Mouse (Mus musculus): Measurements from ENCODE around the gene Sergef. TPM values are rescaled to one million over a fixed set of nuclear protein-coding genes. Genes with fewer than 3 reads are reported as not detected.

Gene Sergef
- polyA plus RNA-seq, 1 experiment from 2014 or later: 21.1 TPM

GRCm38 (mm10) chr7:46504157-46504556, 135.4 kb downstream of the Sergef start:
- H3K4me2 ChIP-seq (replicated peaks): no peak overlapping the region
- H3K4me3 ChIP-seq: no peak overlapping the region
- peaks cover 7% of the 10 kb centered on the region for H3K4me1 ChIP-seq
- H3K9me3 ChIP-seq: no peaks in the 10 kb centered on the region
- H3K36me3 ChIP-seq: no peaks in the 10 kb centered on the region
- no peak for ATAC-seq (ENCODE audit: low FRiP score, low read depth)
- no peaks in the 10 kb centered on the region for H3K27me3 ChIP-seq (replicated peaks)
- WGBS: 55% methylated on average over 4 of the region's 4 CpGs
- H3K27ac ChIP-seq: no peak overlapping the region
- no peak overlapping the region for H3K9ac ChIP-seq

DNA sequence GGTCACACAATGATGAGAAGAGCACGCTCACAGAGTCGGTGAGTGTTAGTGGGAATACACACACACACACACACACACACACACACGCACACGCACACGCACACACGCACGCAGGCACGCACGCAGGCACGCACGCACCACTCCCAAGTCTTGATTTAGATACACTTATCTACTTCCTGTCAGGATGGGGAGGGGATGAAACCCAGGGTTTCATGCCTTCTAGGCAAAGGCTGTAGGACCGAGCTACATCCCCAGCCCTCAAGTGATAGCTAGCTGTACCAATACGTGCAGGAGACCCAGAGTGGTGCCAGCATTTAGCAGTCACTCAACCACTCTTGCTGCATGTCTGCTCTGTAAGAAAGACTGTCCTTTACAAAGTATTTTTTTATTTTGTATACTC, 137.0 kb downstream of the Sergef start:
- ATAC-seq (ENCODE audit: low FRiP score, low read depth): no peak
- Histone ChIP-seq H3K4me3 (no peak overlapping the region), H3K4me2 (replicated peaks) (no peak overlapping the region), H3K27ac (no peak overlapping the region), H3K9ac (no peak overlapping the region), H3K4me1 (no peaks in the 10 kb centered on the region), H3K9me3 (no peaks in the 10 kb centered on the region), H3K36me3 (no peaks in the 10 kb centered on the region), H3K27me3 (replicated peaks) (no peaks in the 10 kb centered on the region)
- WGBS: 93% methylated on average over 13 of the region's 13 CpGs

GRCm38 (mm10) chr7:46501458-46501857, 138.1 kb downstream of the Sergef start:
- Histone ChIP-seq H3K4me3 (no peak overlapping the region), H3K9me3 (no peaks in the 10 kb centered on the region), H3K36me3 (no peaks in the 10 kb centered on the region), H3K27me3 (replicated peaks) (no peaks in the 10 kb centered on the region), H3K9ac (no peak overlapping the region), H3K4me2 (replicated peaks) (no peak overlapping the region), H3K4me1 (no peaks in the 10 kb centered on the region), H3K27ac (no peak overlapping the region)
- WGBS: 91% methylated on average over 2 of the region's 2 CpGs
- no peak for ATAC-seq (ENCODE audit: low FRiP score, low read depth)

- 91% methylated on average over 4 of the region's 4 CpGs for WGBS
- no peak for ATAC-seq (ENCODE audit: low FRiP score, low read depth)
- Histone ChIP-seq H3K4me3 (no peak overlapping the region), H3K9me3 (no peaks in the 10 kb centered on the region), H3K9ac (no peak overlapping the region), H3K36me3 (no peaks in the 10 kb centered on the region), H3K27ac (no peak overlapping the region), H3K4me1 (no peaks in the 10 kb centered on the region), H3K4me2 (replicated peaks) (no peak overlapping the region), H3K27me3 (replicated peaks) (no peaks in the 10 kb centered on the region)
Measured at GRCm38 (mm10) chr7:46499561-46499960, 140.0 kb downstream of the Sergef start.

DNA sequence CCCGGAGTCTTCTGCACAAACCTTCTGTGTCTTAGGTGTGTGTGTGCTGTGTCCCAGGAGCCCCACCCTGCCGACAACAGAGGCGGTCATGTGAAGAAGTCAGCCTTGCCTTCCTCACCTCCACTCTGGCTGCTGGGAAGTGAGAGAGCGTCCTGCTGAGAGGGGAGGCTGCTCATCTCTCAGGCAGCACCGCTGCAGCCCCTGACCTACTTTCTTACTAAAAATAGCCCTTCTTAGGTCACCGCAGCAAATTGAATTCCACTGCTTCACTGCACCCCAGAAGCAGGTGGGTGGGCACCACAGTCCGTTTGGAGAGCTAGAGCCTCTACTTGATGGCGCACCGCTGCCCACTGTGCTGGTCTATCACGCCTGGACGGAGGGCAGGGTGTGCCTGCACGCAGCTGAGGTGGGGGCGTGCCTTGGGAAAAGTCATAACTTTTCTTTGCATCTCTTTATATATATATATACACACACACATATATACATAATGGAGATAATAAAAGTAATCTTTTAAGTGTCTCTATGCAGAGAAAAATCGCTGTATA, 147.4 kb downstream of the Sergef start:
- Histone ChIP-seq H3K9me3 (no peaks in the 10 kb centered on the region), H3K27me3 (replicated peaks) (no peaks in the 10 kb centered on the region), H3K36me3 (no peaks in the 10 kb centered on the region), H3K4me1 (no peaks in the 10 kb centered on the region), H3K9ac (no peak overlapping the region), H3K27ac (no peak overlapping the region), H3K4me3 (no peak overlapping the region), H3K4me2 (replicated peaks) (no peak overlapping the region)
- no peak for ATAC-seq (ENCODE audit: low FRiP score, low read depth)
- 70% methylated on average over 14 of the region's 14 CpGs for WGBS

DNA sequence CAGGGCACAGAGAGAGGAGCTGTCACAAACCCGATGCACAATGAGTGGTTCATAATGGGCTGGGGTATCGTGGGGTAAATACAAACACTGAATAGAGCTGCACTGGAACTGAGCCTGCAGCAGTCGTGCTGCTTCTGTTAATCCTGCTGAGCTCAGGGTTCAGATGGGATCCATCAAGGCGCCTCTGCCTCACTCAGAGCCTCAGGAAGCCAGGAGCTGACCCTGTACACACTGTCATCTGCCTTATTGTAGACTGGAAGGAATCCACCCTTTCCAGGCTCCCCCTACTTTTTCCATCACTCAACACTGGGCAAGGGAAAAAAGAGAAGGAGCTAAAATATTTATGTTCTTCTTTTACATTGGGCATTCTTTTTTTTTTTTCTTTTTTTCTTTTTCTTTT, 152.3 kb downstream of the Sergef start:
- H3K36me3 ChIP-seq: no peaks in the 10 kb centered on the region
- H3K9me3 ChIP-seq: no peaks in the 10 kb centered on the region
- H3K27ac ChIP-seq: no peak overlapping the region
- no peak overlapping the region for H3K9ac ChIP-seq
- no peak for ATAC-seq (ENCODE audit: low FRiP score, low read depth)
- 65% methylated on average over 4 of the region's 4 CpGs for WGBS
- H3K4me1 ChIP-seq: 0 out of 2 replicates have a peak, but pooled peaks cover 8% of the 10 kb centered on the region
- H3K4me2 ChIP-seq (replicated peaks): no peak overlapping the region
- H3K27me3 ChIP-seq (replicated peaks): no peaks in the 10 kb centered on the region
- no peak overlapping the region for H3K4me3 ChIP-seq

DNA sequence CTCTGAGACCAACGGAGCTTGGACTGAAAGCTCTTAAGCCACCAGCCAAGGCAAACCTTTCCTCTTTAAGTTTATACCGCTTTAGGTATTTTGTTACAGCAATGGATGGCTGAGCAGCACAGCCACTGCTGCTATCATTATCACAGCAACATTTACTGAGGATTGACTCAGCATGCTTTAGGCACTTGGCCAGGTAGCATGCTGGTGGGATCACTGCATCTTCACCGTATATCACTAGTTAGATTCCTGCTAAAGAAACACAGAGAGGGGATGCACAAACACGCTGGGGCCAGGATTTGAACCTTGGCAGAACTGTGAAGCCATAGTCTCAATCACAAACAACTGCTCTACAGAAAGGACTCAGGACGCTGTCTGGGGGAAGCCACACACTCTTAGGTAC, 152.8 kb downstream of the Sergef start:
- ATAC-seq (ENCODE audit: low FRiP score, low read depth): no peak
- WGBS: 88% methylated on average over 5 of the region's 5 CpGs
- H3K4me2 ChIP-seq (replicated peaks): no peak overlapping the region
- H3K9ac ChIP-seq: no peak overlapping the region
- H3K9me3 ChIP-seq: no peaks in the 10 kb centered on the region
- H3K27ac ChIP-seq: no peak overlapping the region
- no peaks in the 10 kb centered on the region for H3K27me3 ChIP-seq (replicated peaks)
- H3K4me3 ChIP-seq: no peak overlapping the region
- H3K4me1 ChIP-seq: 0 out of 2 replicates have a peak, but pooled peaks cover 13% of the 10 kb centered on the region
- H3K36me3 ChIP-seq: no peaks in the 10 kb centered on the region

- Histone ChIP-seq H3K4me1 (peaks cover 16% of the 10 kb centered on the region; the same call in 1 of the 2 replicates), H3K36me3 (no peaks in the 10 kb centered on the region), H3K9ac (no peak overlapping the region), H3K9me3 (no peaks in the 10 kb centered on the region), H3K27me3 (replicated peaks) (no peaks in the 10 kb centered on the region), H3K27ac (no peak overlapping the region), H3K4me3 (no peak overlapping the region), H3K4me2 (replicated peaks) (no peak overlapping the region)
- WGBS: 85% methylated on average over 6 of the region's 6 CpGs
- no peak for ATAC-seq (ENCODE audit: low FRiP score, low read depth)
Measured at GRCm38 (mm10) chr7:46484223-46484622, 155.4 kb downstream of the Sergef start.

DNA sequence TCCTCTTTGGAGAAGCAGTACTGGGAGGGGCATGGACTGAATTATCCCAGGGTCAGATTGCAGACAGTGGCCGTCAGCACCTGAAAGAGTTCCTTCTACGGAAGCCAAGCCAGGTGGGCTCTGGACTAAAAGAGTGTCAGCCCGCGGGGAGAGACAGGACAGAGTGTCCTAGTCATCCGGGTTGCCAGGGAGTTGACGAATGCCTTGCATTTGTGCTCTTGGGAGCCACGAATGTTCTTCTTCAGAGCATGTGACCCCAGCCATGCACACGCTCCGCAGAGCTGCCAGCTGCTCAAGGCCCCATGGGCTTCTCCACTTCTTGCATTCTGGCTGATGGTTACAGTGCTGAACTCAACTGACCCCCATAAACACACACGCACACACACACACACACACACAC, 156.6 kb downstream of the Sergef start:
- no peak overlapping the region for H3K9ac ChIP-seq
- no peak overlapping the region for H3K27ac ChIP-seq
- H3K4me3 ChIP-seq: no peak overlapping the region
- H3K9me3 ChIP-seq: no peaks in the 10 kb centered on the region
- ATAC-seq (ENCODE audit: low FRiP score, low read depth): 0 out of 2 replicates have a peak, but pooled peaks have one; percentile 29
- no peaks in the 10 kb centered on the region for H3K27me3 ChIP-seq (replicated peaks)
- 65% methylated on average over 10 of the region's 10 CpGs for WGBS
- H3K4me2 ChIP-seq (replicated peaks): no peak overlapping the region
- peaks cover 16% of the 10 kb centered on the region; the same call in 1 of the 2 replicates for H3K4me1 ChIP-seq
- no peaks in the 10 kb centered on the region for H3K36me3 ChIP-seq

GRCm38 (mm10) chr7:46482099-46482531, 157.5 kb downstream of the Sergef start:
- no peak overlapping the region for H3K4me2 ChIP-seq (replicated peaks)

GRCm38 (mm10) chr7:46479793-46480192, 159.8 kb downstream of the Sergef start:
- no peak overlapping the region for H3K9ac ChIP-seq
- no peak for ATAC-seq (ENCODE audit: low FRiP score, low read depth)
- H3K27ac ChIP-seq: no peak overlapping the region
- no peak overlapping the region for H3K4me2 ChIP-seq (replicated peaks)
- H3K4me3 ChIP-seq: no peak overlapping the region
- no peaks in the 10 kb centered on the region for H3K36me3 ChIP-seq
- H3K9me3 ChIP-seq: no peaks in the 10 kb centered on the region
- 64% methylated on average over 6 of the region's 6 CpGs for WGBS
- no peaks in the 10 kb centered on the region for H3K27me3 ChIP-seq (replicated peaks)
- peaks cover 16% of the 10 kb centered on the region; the same call in 1 of the 2 replicates for H3K4me1 ChIP-seq

More at GRCm38 (mm10) chr7:46482099-46482531, 157.5 kb downstream of the Sergef start:
- H3K36me3 ChIP-seq: no peaks in the 10 kb centered on the region
- H3K27ac ChIP-seq: no peak overlapping the region
- no peaks in the 10 kb centered on the region for H3K9me3 ChIP-seq
- WGBS: 87% methylated on average over 2 of the region's 2 CpGs
- no peak overlapping the region for H3K9ac ChIP-seq
- peaks cover 16% of the 10 kb centered on the region; the same call in 1 of the 2 replicates for H3K4me1 ChIP-seq
- no peak overlapping the region for H3K4me3 ChIP-seq
- ATAC-seq (ENCODE audit: low FRiP score, low read depth): no peak
- H3K27me3 ChIP-seq (replicated peaks): no peaks in the 10 kb centered on the region

DNA sequence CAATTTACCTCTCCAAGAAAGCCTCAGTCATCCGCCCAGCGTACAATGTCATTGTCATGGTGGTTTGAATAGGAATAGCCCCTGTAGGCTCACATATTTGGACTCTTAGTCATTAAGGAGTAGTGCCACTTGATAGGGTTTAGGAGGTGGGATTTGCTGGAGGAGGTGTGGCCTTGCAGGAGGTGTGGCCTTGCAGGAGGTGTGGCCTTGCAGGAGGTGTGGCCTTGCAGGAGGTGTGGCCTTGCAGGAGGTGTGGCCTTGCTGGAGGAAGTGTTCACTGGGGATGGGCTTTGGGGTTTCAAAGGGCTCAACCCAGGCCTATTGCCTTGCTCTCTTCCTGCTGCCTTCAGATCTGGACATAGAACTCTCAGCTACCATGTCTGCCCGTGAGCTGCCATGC, 162.2 kb downstream of the Sergef start:
- no peaks in the 10 kb centered on the region for H3K9me3 ChIP-seq
- ATAC-seq (ENCODE audit: low FRiP score, low read depth): no peak
- no peak overlapping the region for H3K4me2 ChIP-seq (replicated peaks)
- H3K4me1 ChIP-seq: peaks cover 9% of the 10 kb centered on the region; the same call in 1 of the 2 replicates
- WGBS: 93% methylated on average over 3 of the region's 3 CpGs
- H3K27ac ChIP-seq: no peak overlapping the region
- no peaks in the 10 kb centered on the region for H3K36me3 ChIP-seq
- H3K27me3 ChIP-seq (replicated peaks): no peaks in the 10 kb centered on the region
- no peak overlapping the region for H3K9ac ChIP-seq
- H3K4me3 ChIP-seq: no peak overlapping the region

- no peaks in the 10 kb centered on the region for H3K36me3 ChIP-seq
- no peaks in the 10 kb centered on the region for H3K9me3 ChIP-seq
- H3K27me3 ChIP-seq (replicated peaks): no peaks in the 10 kb centered on the region
- H3K4me2 ChIP-seq (replicated peaks): no peak overlapping the region
- no peak overlapping the region for H3K9ac ChIP-seq
- H3K27ac ChIP-seq: no peak overlapping the region
- no peaks in the 10 kb centered on the region for H3K4me1 ChIP-seq
- WGBS: 72% methylated on average over 5 of the region's 5 CpGs
- ATAC-seq (ENCODE audit: low FRiP score, low read depth): no peak
- H3K4me3 ChIP-seq: no peak overlapping the region
Measured at GRCm38 (mm10) chr7:46475464-46475863, 164.1 kb downstream of the Sergef start.
